Mouse (Mus musculus) erythroblast, embryonic 14.5 days (primary cell): Measurements from ENCODE around the gene Zfp287. TPM values are rescaled to one million over a fixed set of nuclear protein-coding genes. Genes with fewer than 3 reads are reported as not detected.

ENCODE experiments used
- H3K27me3 ChIP-seq: 2 replicates; pipeline ENCODE4 v1.6.1; 2012; ENCODE audit warnings: inconsistent platforms; ENCODE audit not compliant: control insufficient read depth
- H3K36me3 ChIP-seq: 2 replicates; pipeline ENCODE4 v1.6.1; 2012; ENCODE audit warnings: mild to moderate bottlenecking, inconsistent platforms; ENCODE audit not compliant: control insufficient read depth
- H3K4me1 ChIP-seq: 2 replicates; pipeline ENCODE4 v1.6.1; 2012; ENCODE audit warnings: inconsistent platforms; ENCODE audit not compliant: control insufficient read depth
- H3K4me3 ChIP-seq: replicated peaks from 2 replicates; pipeline ENCODE3; 2012; ENCODE audit warnings: moderate library complexity, mild to moderate bottlenecking, inconsistent platforms
- H3K9me3 ChIP-seq: 2 replicates; pipeline ENCODE4 v1.6.1; 2012; ENCODE audit warnings: low read length, inconsistent platforms, mixed read lengths; ENCODE audit not compliant: control insufficient read depth
- GATA1 ChIP-seq: IDR thresholded peaks from 2 replicates; pipeline ENCODE4 v1.6.1; 2012; ENCODE audit warnings: low read length, inconsistent platforms, mixed read lengths
- TAL1 ChIP-seq: IDR thresholded peaks from 3 replicates; pipeline ENCODE4 v1.6.1; 2012; ENCODE audit warnings: low read length, inconsistent platforms, mixed read lengths
- polyA plus RNA-seq: library from polyadenylated mRNA; stranded (reverse); fragments of >175 nt; gene quantifications from 2 replicates; pipeline ENCODE4 v1.2.3, GENCODE M21; 2012

Zfp287 gene
- polyA plus RNA-seq, 1 experiment: not detected

GRCm38 (mm10) chr11:62748062-62748461, 16.4 kb upstream of the Zfp287 start:
- H3K4me1 ChIP-seq: peaks cover 3% of the 10 kb centered on the region; the same call in 1 of the 2 replicates
- no peaks in the 10 kb centered on the region for H3K36me3 ChIP-seq
- peaks cover 30% of the 10 kb centered on the region for H3K27me3 ChIP-seq
- H3K4me3 ChIP-seq: no peak overlapping the region
- TF ChIP-seq GATA1: no peak
- no peak for TF ChIP-seq TAL1
- H3K9me3 ChIP-seq: no peaks in the 10 kb centered on the region

GRCm38 (mm10) chr11:62747227-62747626, 15.5 kb upstream of the Zfp287 start:
- no peak overlapping the region for H3K4me3 ChIP-seq
- peaks cover 3% of the 10 kb centered on the region; the same call in 1 of the 2 replicates for H3K4me1 ChIP-seq
- TF ChIP-seq TAL1: no peak
- TF ChIP-seq GATA1: no peak
- H3K9me3 ChIP-seq: no peaks in the 10 kb centered on the region
- H3K36me3 ChIP-seq: no peaks in the 10 kb centered on the region
- H3K27me3 ChIP-seq: peaks cover 30% of the 10 kb centered on the region

GRCm38 (mm10) chr11:62746001-62746533, 14.4 kb upstream of the Zfp287 start:
- Histone ChIP-seq H3K27me3 (peaks cover 30% of the 10 kb centered on the region), H3K36me3 (no peaks in the 10 kb centered on the region), H3K9me3 (no peaks in the 10 kb centered on the region), H3K4me1 (peaks cover 3% of the 10 kb centered on the region; the same call in 1 of the 2 replicates), H3K4me3 (no peak overlapping the region)
- no peak for TF ChIP-seq GATA1
- no peak for TF ChIP-seq TAL1

- H3K4me1 ChIP-seq: peaks cover 3% of the 10 kb centered on the region; the same call in 1 of the 2 replicates
- TF ChIP-seq TAL1: no peak
- no peak for TF ChIP-seq GATA1
- H3K4me3 ChIP-seq: no peak overlapping the region
- no peaks in the 10 kb centered on the region for H3K9me3 ChIP-seq
- H3K27me3 ChIP-seq: peaks cover 21% of the 10 kb centered on the region
- H3K36me3 ChIP-seq: no peaks in the 10 kb centered on the region
Measured at GRCm38 (mm10) chr11:62744103-62744502, 12.4 kb upstream of the Zfp287 start.

- peaks cover 3% of the 10 kb centered on the region; the same call in 1 of the 2 replicates for H3K4me1 ChIP-seq
- TF ChIP-seq TAL1: no peak
- no peak for TF ChIP-seq GATA1
- no peaks in the 10 kb centered on the region for H3K9me3 ChIP-seq
- no peaks in the 10 kb centered on the region for H3K36me3 ChIP-seq
- no peak overlapping the region for H3K4me3 ChIP-seq
- H3K27me3 ChIP-seq: peaks cover 17% of the 10 kb centered on the region
Measured at GRCm38 (mm10) chr11:62742261-62742957, 10.7 kb upstream of the Zfp287 start.

GRCm38 (mm10) chr11:62741186-62741585, 9.5 kb upstream of the Zfp287 start:
- Histone ChIP-seq H3K36me3 (no peaks in the 10 kb centered on the region), H3K27me3 (peaks cover 8% of the 10 kb centered on the region), H3K4me3 (no peak overlapping the region), H3K9me3 (no peaks in the 10 kb centered on the region), H3K4me1 (peaks cover under 1% of the 10 kb centered on the region; the same call in 1 of the 2 replicates)
- TF ChIP-seq TAL1 (no peak), GATA1 (no peak)

GRCm38 (mm10) chr11:62732665-62733064, 960 bp upstream of the Zfp287 start:
- no peaks in the 10 kb centered on the region for H3K9me3 ChIP-seq
- peaks cover 35% of the 10 kb centered on the region for H3K27me3 ChIP-seq
- TF ChIP-seq GATA1 (no peak), TAL1 (no peak)
- H3K4me1 ChIP-seq: peaks cover 4% of the 10 kb centered on the region; the same call in 1 of the 2 replicates
- no peak overlapping the region for H3K4me3 ChIP-seq
- no peaks in the 10 kb centered on the region for H3K36me3 ChIP-seq

GRCm38 (mm10) chr11:62732022-62732387, 300 bp upstream of the Zfp287 start:
- no peaks in the 10 kb centered on the region for H3K36me3 ChIP-seq

GRCm38 (mm10) chr11:62728276-62728675, 3.4 kb downstream of the Zfp287 start:
- H3K9me3 ChIP-seq: no peaks in the 10 kb centered on the region
- H3K36me3 ChIP-seq: no peaks in the 10 kb centered on the region
- no peak overlapping the region for H3K4me3 ChIP-seq
- TF ChIP-seq GATA1 (no peak), TAL1 (no peak)
- peaks cover 4% of the 10 kb centered on the region; the same call in 1 of the 2 replicates for H3K4me1 ChIP-seq
- H3K27me3 ChIP-seq: peaks cover 30% of the 10 kb centered on the region

More at GRCm38 (mm10) chr11:62732022-62732387, 300 bp upstream of the Zfp287 start:
- H3K27me3 ChIP-seq: peaks cover 35% of the 10 kb centered on the region
- TF ChIP-seq GATA1: no peak
- no peak for TF ChIP-seq TAL1
- no peak overlapping the region for H3K4me3 ChIP-seq
- H3K9me3 ChIP-seq: no peaks in the 10 kb centered on the region
- H3K4me1 ChIP-seq: peaks cover 4% of the 10 kb centered on the region; the same call in 1 of the 2 replicates
